Mouse (Mus musculus) embryonic facial prominence, embryonic 11.5 days (tissue): ENCODE data around the gene Il6ra. TPM values are rescaled to one million over a fixed set of nuclear protein-coding genes. Genes with fewer than 3 reads are reported as not detected.

Experiments used
- ATAC-seq: fragments of 200-750 bp; cut with Nextera tagmentation; replicated peaks from 2 replicates; pipeline ENCODE4 v1.8.0; 2017; ENCODE audit warnings: low read depth; ENCODE audit not compliant: insufficient number of reproducible peaks, low FRiP score, low TSS enrichment
- DNase-seq: peaks from one replicate; pipeline ENCODE4 v3.0.0-alpha.2; 2015; ENCODE audit warnings: low spot score
- H3K27ac ChIP-seq: fragments of 300-500 bp; sonication (generic); replicated peaks from 2 replicates; pipeline ENCODE4 v1.5.1; 2014; ENCODE audit warnings: mild to moderate bottlenecking, low read depth, low read length, control low read depth
- H3K27me3 ChIP-seq: fragments of 300-500 bp; sonication (generic); 2 replicates; pipeline ENCODE4 v1.6.1; 2014; ENCODE audit warnings: mild to moderate bottlenecking, low read length, moderate library complexity, mixed read lengths; ENCODE audit not compliant: control insufficient read depth, insufficient read depth
- H3K36me3 ChIP-seq: fragments of 300-500 bp; sonication (generic); replicated peaks from 2 replicates; pipeline ENCODE4 v1.6.1; 2014; ENCODE audit warnings: low read depth, mild to moderate bottlenecking, low read length, moderate library complexity, mixed read lengths; ENCODE audit not compliant: control insufficient read depth, insufficient read depth
- H3K4me1 ChIP-seq: fragments of 300-500 bp; sonication (generic); 2 replicates; pipeline ENCODE4 v1.6.1; 2014; ENCODE audit warnings: low read length, mixed read lengths; ENCODE audit not compliant: control insufficient read depth, insufficient read depth
- H3K4me2 ChIP-seq: fragments of 300-500 bp; sonication (generic); 2 replicates; pipeline ENCODE4 v1.6.1; 2014; ENCODE audit warnings: low read depth, mild to moderate bottlenecking, control low read depth, low read length, moderate library complexity
- H3K4me3 ChIP-seq: fragments of 300-500 bp; sonication (generic); 2 replicates; pipeline ENCODE4 v1.5.1; 2014; ENCODE audit warnings: low read depth, low read length, control low read depth
- H3K9ac ChIP-seq: fragments of 300-500 bp; sonication (generic); replicated peaks from 2 replicates; pipeline ENCODE4 v1.6.1; 2014; ENCODE audit warnings: mild to moderate bottlenecking, control low read depth, low read length
- H3K9me3 ChIP-seq: fragments of 300-500 bp; sonication (generic); replicated peaks from 2 replicates; pipeline ENCODE4 v1.6.1; 2016; ENCODE audit warnings: mild to moderate bottlenecking, low read length, inconsistent platforms, mixed read lengths; ENCODE audit not compliant: control insufficient read depth
- WGBS: fragments of 180-500 bp; shearing (Covaris S2); extraction: QIAGEN DNeasy Blood & Tissue Kit; methylation state at CpG from one replicate; pipeline ENCODE4 v1.1.7; 2014; 5-methylcytosine and 5-hydroxymethylcytosine counted together
- polyA plus RNA-seq: library from polyadenylated mRNA; unstranded; fragments of >200 nt; fragmentation: Nextera tagmentation; extraction: Ambion mirVana; gene quantifications from 2 replicates; pipeline ENCODE4 v1.2.1, GENCODE M21; 2014

Gene Il6ra
- polyA plus RNA-seq, 1 experiment from 2014 or later: 0.21 TPM

DNA sequence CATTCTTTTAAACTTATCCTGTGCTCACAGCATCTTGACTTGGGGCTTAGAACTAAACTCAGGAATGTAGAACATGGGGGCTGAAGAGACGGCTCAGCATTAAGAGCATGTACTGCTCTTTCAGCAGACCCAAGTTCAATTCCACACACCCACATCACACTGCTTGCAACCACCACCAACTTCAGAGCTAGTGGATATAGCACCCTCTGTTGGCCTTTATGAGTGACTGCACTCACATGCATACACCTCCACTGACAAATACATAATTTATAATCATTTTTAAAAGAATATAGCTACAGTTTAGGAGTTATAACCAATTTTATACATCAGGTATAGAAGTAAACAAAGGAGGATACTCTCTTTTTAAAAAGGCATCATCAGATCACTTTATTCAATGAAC is 13.4 kb upstream of the Il6ra start:
- Histone ChIP-seq H3K4me3 (no peak overlapping the region), H3K4me1 (no peaks in the 10 kb centered on the region), H3K27ac (no peak overlapping the region), H3K4me2 (no peak overlapping the region), H3K27me3 (no peaks in the 10 kb centered on the region), H3K9ac (no peak overlapping the region), H3K36me3 (no peaks in the 10 kb centered on the region), H3K9me3 (no peaks in the 10 kb centered on the region)
- DNase-seq: no peak
- ATAC-seq: no peak
- 96% methylated on average over 1 of the region's 1 CpGs for WGBS

DNA sequence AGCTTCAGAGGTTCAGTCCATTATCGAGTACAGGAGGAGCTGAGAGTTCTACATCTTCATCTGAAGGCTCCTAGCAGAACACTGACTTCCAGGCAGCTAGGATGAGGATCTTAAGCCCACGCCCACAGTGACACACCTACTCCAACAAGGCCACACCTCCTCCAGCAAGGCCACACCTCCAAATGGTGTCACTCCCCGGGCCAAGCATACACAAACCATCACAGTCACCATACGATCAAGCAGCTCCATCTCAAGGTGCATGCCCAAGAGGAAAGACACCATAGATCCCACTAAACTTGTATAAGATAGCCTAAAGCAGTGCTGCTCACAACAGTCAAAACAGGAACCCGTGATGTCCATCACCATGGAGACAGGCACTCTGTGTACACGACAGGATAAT is 7.7 kb upstream of the Il6ra start:
- H3K9ac ChIP-seq: no peak overlapping the region
- no peak; the same call in 1 of the 2 replicates for ATAC-seq
- H3K4me1 ChIP-seq: no peaks in the 10 kb centered on the region
- no peaks in the 10 kb centered on the region for H3K27me3 ChIP-seq
- DNase-seq: no peak
- no peaks in the 10 kb centered on the region for H3K9me3 ChIP-seq
- no peak overlapping the region for H3K4me3 ChIP-seq
- H3K4me2 ChIP-seq: no peak overlapping the region
- H3K36me3 ChIP-seq: no peaks in the 10 kb centered on the region
- no peak overlapping the region for H3K27ac ChIP-seq
- 69% methylated on average over 6 of the region's 6 CpGs for WGBS

DNA sequence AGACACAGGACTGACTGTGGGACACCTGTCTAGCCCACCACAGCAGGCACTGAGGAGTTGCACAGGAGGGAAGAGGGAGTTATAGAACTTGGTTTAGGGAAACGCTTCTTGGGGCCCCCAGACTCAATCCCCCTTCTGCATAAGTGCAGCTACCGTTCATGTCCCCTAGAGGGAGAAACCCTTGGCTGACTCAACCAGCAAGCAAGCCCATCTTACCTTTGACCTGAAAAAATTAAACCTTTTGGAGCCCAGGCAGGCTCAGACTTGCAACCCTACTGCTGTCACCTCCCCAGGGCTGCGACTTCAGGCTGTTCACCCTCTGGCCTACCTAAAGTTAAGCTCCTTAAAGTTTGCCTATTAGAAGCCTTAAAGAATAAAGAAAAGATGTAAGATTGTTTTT is 4.4 kb upstream of the Il6ra start:
- Histone ChIP-seq H3K9ac (no peak overlapping the region), H3K4me2 (no peak overlapping the region), H3K4me3 (no peak overlapping the region), H3K27me3 (peaks cover 13% of the 10 kb centered on the region), H3K27ac (no peak overlapping the region), H3K9me3 (no peaks in the 10 kb centered on the region), H3K4me1 (peaks cover 3% of the 10 kb centered on the region; the same call in 1 of the 2 replicates), H3K36me3 (no peaks in the 10 kb centered on the region)
- 54% methylated on average over 3 of the region's 3 CpGs for WGBS
- no peak for DNase-seq
- no peak for ATAC-seq

DNA sequence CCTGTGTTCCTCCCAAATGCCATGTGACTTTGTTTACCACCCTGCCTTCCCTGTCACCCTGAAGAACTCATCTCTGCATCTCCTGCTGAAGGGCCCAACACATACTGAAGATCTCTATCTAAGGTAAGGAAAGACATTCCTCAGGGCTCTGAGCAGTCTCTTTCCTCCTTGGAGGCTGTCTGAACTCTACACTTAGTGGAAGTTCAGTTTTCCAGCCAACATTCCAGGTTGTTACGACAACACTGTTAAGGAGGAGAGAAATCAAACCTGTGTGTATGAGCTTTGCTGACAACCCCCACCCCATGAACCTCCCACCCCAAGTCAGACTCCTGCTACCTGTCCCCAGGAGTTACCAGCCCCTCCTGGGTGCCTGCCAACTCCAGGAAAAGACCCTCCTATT is 3.6 kb upstream of the Il6ra start:
- ATAC-seq (no peak), DNase-seq (no peak)
- WGBS: 90% methylated on average over 1 of the region's 1 CpGs
- no peak overlapping the region for H3K4me3 ChIP-seq
- H3K9ac ChIP-seq: no peak overlapping the region
- no peak overlapping the region for H3K27ac ChIP-seq
- peaks cover 13% of the 10 kb centered on the region for H3K27me3 ChIP-seq
- no peaks in the 10 kb centered on the region for H3K9me3 ChIP-seq
- H3K4me1 ChIP-seq: peaks cover 3% of the 10 kb centered on the region; the same call in 1 of the 2 replicates
- H3K36me3 ChIP-seq: no peaks in the 10 kb centered on the region
- no peak overlapping the region for H3K4me2 ChIP-seq

DNA sequence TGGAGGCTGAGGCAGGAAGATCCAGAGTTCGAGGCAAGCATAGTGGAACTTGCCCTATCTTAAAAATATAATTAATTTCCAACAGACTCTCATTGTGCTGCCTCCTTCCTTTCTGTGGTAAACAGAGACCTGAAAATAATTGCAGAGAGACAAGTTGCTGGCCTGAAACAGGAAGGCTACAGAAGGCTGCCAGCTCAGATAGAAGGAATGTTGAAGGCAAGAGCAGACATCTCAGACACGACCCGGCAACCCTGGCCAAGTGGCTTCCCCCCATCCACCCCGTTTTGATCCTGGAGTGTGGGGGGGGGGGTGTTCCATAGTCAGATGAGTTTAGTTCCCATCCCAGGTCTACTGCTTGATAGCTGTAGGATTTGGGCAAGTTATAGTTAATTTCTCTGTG is 1.7 kb upstream of the Il6ra start:
- no peak for DNase-seq
- H3K4me1 ChIP-seq: peaks cover 3% of the 10 kb centered on the region
- H3K4me3 ChIP-seq: no peak overlapping the region
- WGBS: 73% methylated on average over 4 of the region's 4 CpGs
- no peak overlapping the region for H3K27ac ChIP-seq
- no peak for ATAC-seq
- H3K4me2 ChIP-seq: no peak overlapping the region
- H3K36me3 ChIP-seq: no peaks in the 10 kb centered on the region
- H3K9ac ChIP-seq: no peak overlapping the region
- no peaks in the 10 kb centered on the region for H3K9me3 ChIP-seq
- H3K27me3 ChIP-seq: peaks cover 13% of the 10 kb centered on the region

DNA sequence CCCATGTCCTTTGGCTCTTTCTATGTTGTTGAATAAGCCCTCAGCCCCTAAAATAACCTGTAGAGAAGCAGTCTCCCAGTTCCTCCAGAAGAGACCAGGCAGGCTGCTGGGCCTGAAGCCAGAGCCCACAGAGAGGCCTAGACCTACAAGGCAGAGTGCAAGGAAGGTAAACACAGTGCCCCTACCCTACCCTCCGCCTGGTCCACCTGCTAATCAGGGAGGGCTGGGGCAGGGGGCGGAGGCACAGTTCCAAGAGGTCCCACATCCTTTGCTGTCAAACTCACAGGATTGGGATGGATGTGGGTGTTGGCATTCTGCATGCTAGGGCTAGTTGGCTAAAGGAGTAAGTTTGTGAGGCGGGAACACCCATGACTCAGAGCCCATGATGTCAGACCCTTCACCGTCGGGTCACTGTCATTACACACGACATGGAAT is 871 bp downstream of the Il6ra start:
- Histone ChIP-seq H3K36me3 (no peaks in the 10 kb centered on the region), H3K9me3 (no peaks in the 10 kb centered on the region), H3K27ac (no peak overlapping the region), H3K4me2 (no peak overlapping the region), H3K9ac (no peak overlapping the region), H3K4me3 (no peak overlapping the region), H3K27me3 (peaks cover 13% of the 10 kb centered on the region), H3K4me1 (peaks cover 3% of the 10 kb centered on the region)
- DNase-seq (no peak), ATAC-seq (no peak)
- WGBS: 28% methylated on average over 6 of the region's 6 CpGs

DNA sequence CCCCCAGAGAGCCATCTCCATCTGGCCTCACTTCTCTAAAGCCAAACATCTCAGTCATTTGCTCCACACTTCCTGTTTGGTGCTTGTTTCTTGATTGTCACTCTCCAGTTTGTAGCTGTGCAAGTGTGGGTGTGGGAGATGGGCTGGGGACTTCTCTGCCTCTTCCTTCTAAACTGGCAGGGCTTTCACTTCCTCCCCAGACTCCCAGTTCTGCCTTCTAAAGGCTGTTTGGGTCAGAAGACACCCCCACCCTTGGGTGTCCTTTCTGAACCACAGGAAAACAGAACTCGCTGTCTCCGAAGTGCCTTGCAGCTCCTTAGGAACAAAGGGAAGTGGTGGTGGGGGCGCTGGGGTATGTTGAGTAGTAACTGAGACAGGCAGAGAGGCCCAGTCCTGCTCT is 1.8 kb downstream of the Il6ra start:
- Histone ChIP-seq H3K27me3 (peaks cover 13% of the 10 kb centered on the region), H3K9me3 (no peaks in the 10 kb centered on the region), H3K27ac (no peak overlapping the region), H3K4me2 (no peak overlapping the region), H3K9ac (no peak overlapping the region), H3K4me1 (peaks cover 3% of the 10 kb centered on the region), H3K4me3 (no peak overlapping the region), H3K36me3 (no peaks in the 10 kb centered on the region)
- WGBS: 69% methylated on average over 3 of the region's 3 CpGs
- DNase-seq: no peak
- ATAC-seq: no peak

DNA sequence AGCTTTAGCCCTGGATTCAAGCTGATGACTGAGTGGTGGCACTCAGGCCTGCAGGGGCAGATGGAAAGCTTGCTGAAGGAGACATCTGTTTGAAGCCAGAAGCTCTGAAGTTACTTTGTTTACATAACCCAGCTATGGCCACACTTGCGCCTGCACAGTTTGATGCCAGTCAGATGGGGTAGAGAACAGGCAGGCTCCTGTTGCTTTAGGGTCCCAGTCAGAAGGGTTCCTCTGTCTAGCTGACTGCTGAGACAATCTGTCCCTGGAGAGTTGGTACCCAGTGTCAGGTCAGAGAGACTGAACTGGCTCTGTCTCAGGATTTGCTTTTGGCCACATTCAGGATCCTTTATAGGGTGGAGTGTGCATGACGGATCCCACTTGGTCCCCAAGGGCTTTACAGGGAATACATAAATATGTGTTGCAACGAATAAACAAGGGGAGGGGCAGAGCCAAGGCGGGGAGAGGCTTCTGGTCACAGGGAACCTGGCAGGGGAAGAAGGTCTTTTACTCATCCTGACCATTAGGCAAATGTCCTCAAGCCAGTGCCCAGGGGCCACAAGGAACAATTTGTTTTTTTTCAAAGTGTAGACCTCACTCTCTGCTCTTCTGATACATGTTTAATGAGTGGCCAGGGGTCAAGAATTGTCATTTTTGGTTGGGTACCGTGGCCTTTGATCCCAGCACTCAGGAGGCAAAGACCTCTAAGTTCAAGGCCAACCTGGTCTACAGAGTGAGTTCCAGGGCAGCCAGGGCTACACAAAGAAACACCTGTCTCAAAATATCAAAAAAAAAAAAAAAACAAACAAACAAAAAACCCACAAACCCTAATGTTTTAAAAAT is 3.1 kb downstream of the Il6ra start:
- peaks cover 13% of the 10 kb centered on the region for H3K27me3 ChIP-seq
- 36% methylated on average over 5 of the region's 5 CpGs for WGBS
- no peak for ATAC-seq

More for the DNA sequence above, 3.1 kb downstream of the Il6ra start:
- Histone ChIP-seq H3K36me3 (no peaks in the 10 kb centered on the region), H3K4me2 (no peak overlapping the region), H3K4me1 (peaks cover 3% of the 10 kb centered on the region), H3K27ac (no peak overlapping the region), H3K9ac (no peak overlapping the region), H3K4me3 (no peak overlapping the region), H3K9me3 (no peaks in the 10 kb centered on the region)
- DNase-seq: no peak
